Mouse (Mus musculus) layer of hippocampus, adult 6 months (tissue): ENCODE measurements around the gene Homer1. TPM values are rescaled to one million over a fixed set of nuclear protein-coding genes. Genes with fewer than 3 reads are reported as not detected.

Source experiments
- long read RNA-seq, 2 experiments: library from polyadenylated mRNA; unstranded; transcript quantifications; one replicate each; pipeline ENCODE4 v2.0.0; 2019 to 2020
- polyA plus RNA-seq: library from polyadenylated mRNA; unstranded; fragments of <200 nt; fragmentation: Nextera tagmentation; gene quantifications from 2 replicates; pipeline ENCODE4 v1.2.3, GENCODE M21; 2021

Gene Homer1
- polyA plus RNA-seq: 13.7 and 14.5 TPM in 2 replicates
- long read RNA-seq, experiment 1, transcript Homer1-203 (10 exons, 3,052 nt): major isoform, 5 of 49 reads
- long read RNA-seq, experiment 1, partial matches to known transcripts: 16 of 49 reads
- long read RNA-seq, experiment 1, other reads (novel, unspliced or antisense): 28 of 49 reads
- long read RNA-seq, experiment 2, transcript Homer1-203 (10 exons, 3,052 nt): major isoform, 18 of 58 reads
- long read RNA-seq, experiment 2, partial matches to known transcripts: 13 of 58 reads
- long read RNA-seq, experiment 2, other reads (novel, unspliced or antisense): 25 of 58 reads

DNA sequence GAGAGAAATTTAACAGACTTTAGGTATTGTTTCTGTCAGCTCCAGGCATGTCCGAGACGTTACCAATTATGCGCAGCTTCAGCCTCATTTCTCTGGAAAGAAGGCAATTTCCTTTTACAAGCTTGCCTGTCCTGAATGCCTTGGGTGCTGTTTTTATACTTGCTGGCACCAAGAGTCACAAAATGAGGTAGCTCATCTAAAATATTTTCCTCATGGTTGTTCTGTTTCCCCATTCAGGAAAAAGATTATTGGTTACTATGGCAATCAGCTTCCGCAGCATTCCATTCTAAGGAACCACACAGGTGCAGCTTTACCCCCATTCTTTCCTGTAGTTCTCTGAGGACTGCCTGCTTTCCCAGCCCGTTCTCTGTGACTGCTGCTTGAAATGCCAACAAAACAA, at the start of gene Homer1:
Gene Homer1 (plus strand): TSS at position 320 of the 400 bp plus-strand sequence.

Other genes starting within 250 kb of the Homer1 start
- 0.43 and 0.46 TPM in 2 replicates for gene Cmya5, start 154.9 kb upstream of the Homer1 start, polyA plus RNA-seq
- gene Tent2, start 107.2 kb upstream of the Homer1 start, polyA plus RNA-seq: 10.1 and 11.1 TPM in 2 replicates
- gene Jmy, start 200.2 kb downstream of the Homer1 start, polyA plus RNA-seq: 2.1 and 2.6 TPM in 2 replicates